Mouse (Mus musculus) lung, postnatal 10 days (tissue): ENCODE results near the gene Hgd.
A peak's percentile ranks its signal among the peaks of the same experiment; 100 is the strongest.
"Not testable (repeated sequence)": the region's sequence is repeated elsewhere in the genome, so short reads cannot be mapped to it uniquely, and the experiment has no call there.

Source experiments
- DNase-seq: peaks from one replicate; pipeline ENCODE4 v3.0.0; 2021

The Hgd gene

GRCm38 (mm10) chr16:37635095-37635494 is 55.1 kb downstream of the Hgd start:
- no peak for DNase-seq

- DNase-seq: no peak
These were observed 56.2 kb downstream of the Hgd start for GRCm38 (mm10) chr16:37636107-37636506.

GRCm38 (mm10) chr16:37637802-37638201 is 57.8 kb downstream of the Hgd start:
- DNase-seq: no peak

GRCm38 (mm10) chr16:37640522-37640921 is 60.6 kb downstream of the Hgd start:
- not testable (repeated sequence) for DNase-seq

- DNase-seq: no peak
These were observed 64.5 kb downstream of the Hgd start for GRCm38 (mm10) chr16:37644486-37644885.

- no peak for DNase-seq
These were observed 65.3 kb downstream of the Hgd start for GRCm38 (mm10) chr16:37645211-37645610.

GRCm38 (mm10) chr16:37645799-37646198 is 65.8 kb downstream of the Hgd start:
- DNase-seq: no peak

GRCm38 (mm10) chr16:37647067-37647466 is 67.1 kb downstream of the Hgd start:
- no peak for DNase-seq

GRCm38 (mm10) chr16:37647936-37648335 is 68.0 kb downstream of the Hgd start:
- DNase-seq: no peak

- no peak for DNase-seq
These were observed 69.1 kb downstream of the Hgd start for GRCm38 (mm10) chr16:37649068-37649467.

GRCm38 (mm10) chr16:37651467-37651866 is 71.5 kb downstream of the Hgd start:
- DNase-seq: no peak

- DNase-seq: no peak
These were observed 72.7 kb downstream of the Hgd start for GRCm38 (mm10) chr16:37652654-37653053.

GRCm38 (mm10) chr16:37653058-37653457 is 73.1 kb downstream of the Hgd start:
- no peak for DNase-seq

GRCm38 (mm10) chr16:37653731-37654657 is 74.0 kb downstream of the Hgd start, which contains the start of gene Ndufb4:
Gene Ndufb4 (minus strand): TSS chr16:37654453.
- peak; percentile 97 for DNase-seq

- no peak for DNase-seq
These were observed 75.0 kb downstream of the Hgd start for GRCm38 (mm10) chr16:37654831-37655455.

GRCm38 (mm10) chr16:37655756-37656347 is 75.9 kb downstream of the Hgd start:
- no peak for DNase-seq

- DNase-seq: no peak
These were observed 76.8 kb downstream of the Hgd start for GRCm38 (mm10) chr16:37656796-37657195.

- DNase-seq: no peak
These were observed 83.9 kb downstream of the Hgd start for GRCm38 (mm10) chr16:37663643-37664459.

GRCm38 (mm10) chr16:37665394-37665935 is 85.5 kb downstream of the Hgd start:
- no peak for DNase-seq

- no peak for DNase-seq
These were observed 90.8 kb downstream of the Hgd start for GRCm38 (mm10) chr16:37670666-37671283.

GRCm38 (mm10) chr16:37675326-37675725 is 95.4 kb downstream of the Hgd start:
- DNase-seq: no peak
